Mouse (Mus musculus): Measurements from ENCODE around the gene Slc7a5.

DNA sequence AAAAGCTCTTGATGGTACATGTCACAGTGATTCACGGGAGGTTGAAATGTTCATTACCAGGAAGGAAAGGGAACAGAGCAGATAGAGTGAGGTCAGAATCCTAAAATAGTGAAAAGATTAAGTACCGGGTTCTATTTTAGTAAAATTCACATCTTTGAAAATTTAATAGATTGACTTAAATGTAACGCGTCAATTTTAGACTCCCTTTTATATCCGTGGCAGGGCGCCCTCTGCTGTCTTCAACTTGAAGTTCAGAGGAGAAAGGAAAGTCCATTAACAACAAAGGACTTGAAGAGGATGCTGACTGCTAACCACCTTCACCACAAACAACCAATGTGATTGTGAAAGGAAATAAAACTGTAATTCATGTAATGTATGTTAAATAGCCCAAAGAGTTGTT, 75.0 kb downstream of the Slc7a5 start:
- TF ChIP-seq POLR2A (IDR thresholded peaks at IDR 0.05; ENCODE audit: borderline replicate concordance, low read depth, low read length), result no peak
- no peak for TF ChIP-seq CTCF (IDR thresholded peaks at IDR 0.05; ENCODE audit: low read depth, low read length)

Data from bone marrow macrophage, adult 2 months (primary cell).